Mouse (Mus musculus): ENCODE measurements around the gene F11r. TPM values are rescaled to one million over a fixed set of nuclear protein-coding genes. Genes with fewer than 3 reads are reported as not detected.
A peak's percentile ranks its signal among the peaks of the same experiment; 100 is the strongest.

The F11r gene
- polyA plus RNA-seq, 1 experiment from 2014 or later: 34.2 TPM

DNA sequence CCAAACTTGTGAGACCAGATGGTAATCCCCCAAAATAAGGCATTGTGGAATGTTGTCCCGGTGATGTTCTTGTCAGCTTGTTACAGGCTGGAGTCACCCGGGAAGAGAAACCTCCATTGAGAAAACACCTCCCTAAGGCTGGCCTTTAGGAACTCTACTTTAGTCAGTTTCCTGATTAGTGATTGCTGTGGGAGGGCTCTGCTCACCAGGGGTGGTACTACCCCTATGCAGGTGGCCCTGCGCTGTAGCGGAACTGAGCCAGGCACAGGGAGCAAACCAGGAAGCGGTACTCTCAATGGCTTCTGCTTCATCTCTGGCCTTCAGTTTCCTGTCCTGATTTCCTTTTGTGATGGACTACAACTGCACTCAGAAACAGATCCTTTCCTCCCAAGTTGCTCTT is 62.5 kb downstream of the F11r start:
- no peak overlapping the region for H3K4me3 ChIP-seq (ENCODE audit: low read depth, low read length)
- H3K27me3 ChIP-seq (ENCODE audit: control insufficient read depth, insufficient read depth, low read depth, low read length): no peaks in the 10 kb centered on the region
- 61% methylated on average over 5 of the region's 5 CpGs for WGBS (ENCODE audit: insufficient replicate concordance)
- H3K4me1 ChIP-seq (ENCODE audit: control insufficient read depth, low read depth, low read length): peaks cover 9% of the 10 kb centered on the region
- H3K9me3 ChIP-seq (replicated peaks; ENCODE audit: control insufficient read depth, low read length): no peaks in the 10 kb centered on the region
- H3K9ac ChIP-seq (ENCODE audit: low read depth, low read length): no peak overlapping the region
- H3K36me3 ChIP-seq (ENCODE audit: control insufficient read depth, insufficient read depth): no peaks in the 10 kb centered on the region
- H3K4me2 ChIP-seq (ENCODE audit: low read depth, low read length): no peak overlapping the region
- H3K27ac ChIP-seq (ENCODE audit: low read length): no peak overlapping the region
- no peak for ATAC-seq (ENCODE audit: low read depth)

- Histone ChIP-seq H3K27ac (ENCODE audit: low read length) (no peak overlapping the region), H3K27me3 (ENCODE audit: control insufficient read depth, insufficient read depth, low read depth, low read length) (no peaks in the 10 kb centered on the region), H3K4me3 (ENCODE audit: low read depth, low read length) (no peak overlapping the region), H3K4me2 (ENCODE audit: low read depth, low read length) (no peak overlapping the region), H3K4me1 (ENCODE audit: control insufficient read depth, low read depth, low read length) (peaks cover 10% of the 10 kb centered on the region), H3K9ac (ENCODE audit: low read depth, low read length) (no peak overlapping the region), H3K9me3 (replicated peaks; ENCODE audit: control insufficient read depth, low read length) (no peaks in the 10 kb centered on the region), H3K36me3 (ENCODE audit: control insufficient read depth, insufficient read depth) (no peaks in the 10 kb centered on the region)
- WGBS (ENCODE audit: insufficient replicate concordance): 51% methylated on average over 6 of the region's 6 CpGs
- no peak for ATAC-seq (ENCODE audit: low read depth)
These were observed 63.8 kb downstream of the F11r start for GRCm38 (mm10) chr1:171501016-171501610.

DNA sequence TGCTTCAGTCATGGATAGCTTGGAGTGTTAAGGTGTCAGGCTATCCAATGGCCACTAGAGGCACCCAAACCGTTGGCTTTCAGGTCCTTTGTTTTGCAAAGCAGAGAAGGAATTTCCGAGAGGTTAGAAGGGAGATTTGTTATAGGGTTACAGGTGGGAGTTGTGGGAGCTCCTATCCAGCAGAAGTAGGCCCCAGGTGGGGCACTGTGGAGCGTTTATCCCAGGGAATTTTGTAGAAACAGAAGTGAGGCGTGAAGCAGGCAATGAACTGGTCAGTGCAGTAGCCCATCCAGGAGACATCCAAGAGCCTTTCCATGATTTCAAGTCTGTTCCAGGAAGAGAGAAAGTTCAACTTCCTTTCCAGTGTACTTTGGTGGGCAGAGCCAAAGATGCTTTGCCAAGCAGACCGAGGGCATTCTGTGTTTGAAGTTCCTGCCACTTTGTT is 64.3 kb downstream of the F11r start:
- Histone ChIP-seq H3K27me3 (ENCODE audit: control insufficient read depth, insufficient read depth, low read depth, low read length) (no peaks in the 10 kb centered on the region), H3K9me3 (replicated peaks; ENCODE audit: control insufficient read depth, low read length) (no peaks in the 10 kb centered on the region), H3K4me3 (ENCODE audit: low read depth, low read length) (no peak overlapping the region), H3K4me2 (ENCODE audit: low read depth, low read length) (peak overlapping the region; percentile 43), H3K27ac (ENCODE audit: low read length) (0 out of 2 replicates have a peak overlapping the region, but pooled peaks have one; percentile 9), H3K4me1 (ENCODE audit: control insufficient read depth, low read depth, low read length) (peaks cover 10% of the 10 kb centered on the region), H3K36me3 (ENCODE audit: control insufficient read depth, insufficient read depth) (no peaks in the 10 kb centered on the region), H3K9ac (ENCODE audit: low read depth, low read length) (no peak overlapping the region)
- ATAC-seq (ENCODE audit: low read depth): no peak
- 4% methylated on average over 5 of the region's 5 CpGs for WGBS (ENCODE audit: insufficient replicate concordance)

- peak overlapping the region; percentile 91 for H3K27ac ChIP-seq (ENCODE audit: low read length)
These were observed 65.3 kb downstream of the F11r start for GRCm38 (mm10) chr1:171502388-171503249.

DNA sequence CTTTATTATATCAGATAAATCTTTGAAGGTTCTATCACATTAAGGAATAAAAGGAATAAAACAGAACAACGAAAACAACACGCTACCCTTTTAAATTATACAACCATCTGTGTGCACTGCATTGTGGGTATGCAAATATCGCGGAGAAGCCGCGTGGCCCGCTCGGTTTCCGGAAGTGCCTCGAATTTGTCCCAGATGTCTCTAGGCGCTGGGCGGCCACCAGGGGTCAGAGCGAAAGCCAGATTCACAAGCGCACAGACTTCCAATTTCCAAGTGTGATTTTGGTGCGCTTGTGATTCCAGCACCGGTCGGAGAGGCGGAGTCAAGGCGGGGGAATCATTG is 65.9 kb downstream of the F11r start, which contains the start of gene Alyref2:
Gene Alyref2, plus strand, starts transcription at position 229 of the 342 bp plus-strand sequence.
- H3K27me3 ChIP-seq (ENCODE audit: control insufficient read depth, insufficient read depth, low read depth, low read length): no peaks in the 10 kb centered on the region
- under 1% methylated on average over 19 of the region's 19 CpGs for WGBS (ENCODE audit: insufficient replicate concordance)
- H3K27ac ChIP-seq (ENCODE audit: low read length): peak within 1 kb of the TSS; percentile 91
- no peaks in the 10 kb centered on the region for H3K36me3 ChIP-seq (ENCODE audit: control insufficient read depth, insufficient read depth)
- H3K4me2 ChIP-seq (ENCODE audit: low read depth, low read length): peak within 1 kb of the TSS; percentile 94
- H3K4me1 ChIP-seq (ENCODE audit: control insufficient read depth, low read depth, low read length): peaks cover 10% of the 10 kb centered on the region
- no peaks in the 10 kb centered on the region for H3K9me3 ChIP-seq (replicated peaks; ENCODE audit: control insufficient read depth, low read length)
- peak within 1 kb of the TSS; percentile 71 for H3K9ac ChIP-seq (ENCODE audit: low read depth, low read length)
- peak; percentile 77 for ATAC-seq (ENCODE audit: low read depth)
- H3K4me3 ChIP-seq (ENCODE audit: low read depth, low read length): peak within 1 kb of the TSS; percentile 77

More at GRCm38 (mm10) chr1:171502388-171503249, 65.3 kb downstream of the F11r start:
- no peaks in the 10 kb centered on the region for H3K36me3 ChIP-seq (ENCODE audit: control insufficient read depth, insufficient read depth)
- ATAC-seq (ENCODE audit: low read depth): peak; percentile 73
- peak overlapping the region; percentile 94 for H3K4me2 ChIP-seq (ENCODE audit: low read depth, low read length)
- under 1% methylated on average over 14 of the region's 14 CpGs for WGBS (ENCODE audit: insufficient replicate concordance)
- no peaks in the 10 kb centered on the region for H3K9me3 ChIP-seq (replicated peaks; ENCODE audit: control insufficient read depth, low read length)
- H3K27me3 ChIP-seq (ENCODE audit: control insufficient read depth, insufficient read depth, low read depth, low read length): no peaks in the 10 kb centered on the region
- H3K4me3 ChIP-seq (ENCODE audit: low read depth, low read length): peak overlapping the region; percentile 13; the same call in 1 of the 2 replicates
- peaks cover 10% of the 10 kb centered on the region for H3K4me1 ChIP-seq (ENCODE audit: control insufficient read depth, low read depth, low read length)
- H3K9ac ChIP-seq (ENCODE audit: low read depth, low read length): no peak overlapping the region

- WGBS (ENCODE audit: insufficient replicate concordance): under 1% methylated on average over 53 of the region's 53 CpGs
- peak; percentile 50 for ATAC-seq (ENCODE audit: low read depth)
- Histone ChIP-seq H3K27ac (ENCODE audit: low read length) (peak overlapping the region; percentile 91), H3K4me3 (ENCODE audit: low read depth, low read length) (peak overlapping the region; percentile 77), H3K4me1 (ENCODE audit: control insufficient read depth, low read depth, low read length) (peaks cover 10% of the 10 kb centered on the region), H3K27me3 (ENCODE audit: control insufficient read depth, insufficient read depth, low read depth, low read length) (no peaks in the 10 kb centered on the region), H3K9ac (ENCODE audit: low read depth, low read length) (peak overlapping the region; percentile 71), H3K36me3 (ENCODE audit: control insufficient read depth, insufficient read depth) (no peaks in the 10 kb centered on the region), H3K4me2 (ENCODE audit: low read depth, low read length) (peak overlapping the region; percentile 94), H3K9me3 (replicated peaks; ENCODE audit: control insufficient read depth, low read length) (no peaks in the 10 kb centered on the region)
These were observed 66.4 kb downstream of the F11r start for GRCm38 (mm10) chr1:171503592-171504291.

GRCm38 (mm10) chr1:171504586-171504985 is 67.3 kb downstream of the F11r start:
- H3K4me1 ChIP-seq (ENCODE audit: control insufficient read depth, low read depth, low read length): peaks cover 10% of the 10 kb centered on the region
- H3K9me3 ChIP-seq (replicated peaks; ENCODE audit: control insufficient read depth, low read length): no peaks in the 10 kb centered on the region
- peak overlapping the region; percentile 26; the same call in 1 of the 2 replicates for H3K4me3 ChIP-seq (ENCODE audit: low read depth, low read length)
- H3K9ac ChIP-seq (ENCODE audit: low read depth, low read length): no peak overlapping the region
- H3K4me2 ChIP-seq (ENCODE audit: low read depth, low read length): peak overlapping the region; percentile 56
- H3K27me3 ChIP-seq (ENCODE audit: control insufficient read depth, insufficient read depth, low read depth, low read length): no peaks in the 10 kb centered on the region
- 21% methylated on average over 4 of the region's 4 CpGs for WGBS (ENCODE audit: insufficient replicate concordance)
- no peak for ATAC-seq (ENCODE audit: low read depth)
- H3K36me3 ChIP-seq (ENCODE audit: control insufficient read depth, insufficient read depth): no peaks in the 10 kb centered on the region
- H3K27ac ChIP-seq (ENCODE audit: low read length): no peak overlapping the region

DNA sequence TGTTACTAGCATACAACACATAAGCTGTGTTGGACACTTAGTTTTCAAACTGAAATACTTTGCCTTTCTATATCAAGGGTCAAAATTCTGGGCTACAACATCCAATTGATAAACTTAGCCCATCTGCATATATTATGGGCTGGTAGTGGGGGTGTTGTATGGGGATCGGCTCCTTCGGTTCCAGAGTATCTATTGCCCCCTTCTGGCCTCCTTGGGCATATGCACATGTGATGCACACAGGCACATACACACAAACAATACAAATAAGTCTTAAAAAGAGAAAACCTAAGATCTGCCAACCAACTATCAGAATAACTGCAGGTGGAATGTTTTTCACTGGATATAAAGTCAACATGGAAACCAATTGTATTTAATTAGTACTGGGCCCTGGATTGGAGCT is 75.9 kb downstream of the F11r start:
- H3K4me1 ChIP-seq (ENCODE audit: control insufficient read depth, low read depth, low read length): no peaks in the 10 kb centered on the region
- no peak overlapping the region for H3K4me3 ChIP-seq (ENCODE audit: low read depth, low read length)
- H3K27me3 ChIP-seq (ENCODE audit: control insufficient read depth, insufficient read depth, low read depth, low read length): no peaks in the 10 kb centered on the region
- H3K27ac ChIP-seq (ENCODE audit: low read length): no peak overlapping the region
- no peak for ATAC-seq (ENCODE audit: low read depth)
- no peaks in the 10 kb centered on the region for H3K36me3 ChIP-seq (ENCODE audit: control insufficient read depth, insufficient read depth)
- H3K9ac ChIP-seq (ENCODE audit: low read depth, low read length): no peak overlapping the region
- H3K4me2 ChIP-seq (ENCODE audit: low read depth, low read length): no peak overlapping the region
- 62% methylated on average over 2 of the region's 2 CpGs for WGBS (ENCODE audit: insufficient replicate concordance)
- no peaks in the 10 kb centered on the region for H3K9me3 ChIP-seq (replicated peaks; ENCODE audit: control insufficient read depth, low read length)

All from liver, embryonic 16.5 days (tissue).